Mouse (Mus musculus) liver, adult 2 months (tissue): ENCODE results near the gene Erh.

Experiments
- CTCF ChIP-seq: fragments of 200-500 bp; IDR thresholded peaks from 2 replicates; pipeline ENCODE4 v1.5.1; 2011; ENCODE audit warnings: low read depth, low read length, control low read depth
- POLR2A ChIP-seq: fragments of 200-500 bp; IDR thresholded peaks from 2 replicates; pipeline ENCODE4 v1.6.1; 2011; ENCODE audit warnings: low read length, control low read depth; ENCODE audit not compliant: insufficient read depth; ENCODE audit errors: extremely low read depth

GRCm38 (mm10) chr12:80608576-80608975 lies 35.6 kb downstream of the Erh start:
- TF ChIP-seq CTCF (no peak), POLR2A (no peak)
